Mouse (Mus musculus) gastrocnemius, adult 18-20 months (tissue): ENCODE results near the gene Gls. TPM values are rescaled to one million over a fixed set of nuclear protein-coding genes. Genes with fewer than 3 reads are reported as not detected.
A peak's percentile ranks its signal among the peaks of the same experiment; 100 is the strongest.

ENCODE experiments used
- DNase-seq: peaks from one replicate; pipeline ENCODE4 v3.0.0; 2021; ENCODE audit warnings: low spot score
- total RNA-seq, 2 experiments: library from RNA; stranded (reverse); gene quantifications; 2 replicates each; pipeline ENCODE4 v1.2.3; 2021

Gene Gls
- total RNA-seq, 2 experiments from 2014 or later, result 81.6 to 85.6 TPM

- DNase-seq, result peak; percentile 40
Measured at GRCm38 (mm10) chr1:52158490-52159381, 74.3 kb downstream of the Gls start.

GRCm38 (mm10) chr1:52158040-52158439 is 75.0 kb downstream of the Gls start:
- DNase-seq, result no peak

- DNase-seq, result no peak
Measured at GRCm38 (mm10) chr1:52156351-52156750, 76.7 kb downstream of the Gls start.

- DNase-seq, result peak; percentile 34
Measured at GRCm38 (mm10) chr1:52154890-52155289, 78.1 kb downstream of the Gls start.

DNA sequence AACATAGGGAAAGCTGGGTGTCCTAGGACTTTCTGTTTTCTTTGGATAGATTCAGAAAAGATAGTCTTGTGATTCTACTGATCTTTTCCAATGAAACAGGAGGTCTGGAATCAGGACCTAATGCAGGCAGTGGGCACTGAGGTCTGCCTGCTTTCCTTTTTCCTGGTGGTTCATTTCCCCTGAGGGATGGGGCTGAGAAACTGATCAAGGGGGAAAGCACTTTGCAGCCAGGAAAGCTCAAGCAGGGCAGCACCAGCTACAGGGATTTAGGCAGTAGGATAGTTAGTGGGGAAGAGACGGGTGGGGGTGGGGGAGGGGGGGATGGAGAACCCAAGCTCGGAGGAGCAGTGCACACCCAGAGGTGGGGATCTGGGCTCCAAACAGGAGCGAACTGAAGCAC is 80.1 kb downstream of the Gls start:
- no peak for DNase-seq

DNA sequence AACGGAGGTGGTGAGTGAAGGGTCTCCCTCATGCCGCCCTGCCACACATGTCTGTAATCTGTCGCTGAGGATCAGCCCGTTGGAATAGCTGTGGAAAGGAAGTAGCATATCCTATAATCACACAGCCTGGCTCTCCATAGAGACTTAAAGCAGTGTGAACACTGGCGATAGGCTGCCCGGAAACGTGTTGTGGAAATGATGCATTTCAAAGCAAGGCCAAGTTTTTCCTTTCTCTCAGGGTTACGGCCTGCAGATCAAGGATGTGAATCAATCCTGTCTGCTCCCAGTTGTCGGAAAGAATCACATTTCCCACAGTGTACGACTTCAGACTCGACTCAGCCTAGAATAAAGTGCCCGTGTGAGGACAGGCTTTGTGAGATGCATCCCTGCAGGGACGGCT is 80.7 kb downstream of the Gls start:
- DNase-seq, result no peak

- no peak for DNase-seq
Measured at GRCm38 (mm10) chr1:52151166-52151565, 81.9 kb downstream of the Gls start.

- DNase-seq, result no peak
Measured at GRCm38 (mm10) chr1:52150676-52151075, 82.4 kb downstream of the Gls start.

- DNase-seq, result peak; percentile 66
Measured at GRCm38 (mm10) chr1:52149934-52150346, 83.1 kb downstream of the Gls start.

DNA sequence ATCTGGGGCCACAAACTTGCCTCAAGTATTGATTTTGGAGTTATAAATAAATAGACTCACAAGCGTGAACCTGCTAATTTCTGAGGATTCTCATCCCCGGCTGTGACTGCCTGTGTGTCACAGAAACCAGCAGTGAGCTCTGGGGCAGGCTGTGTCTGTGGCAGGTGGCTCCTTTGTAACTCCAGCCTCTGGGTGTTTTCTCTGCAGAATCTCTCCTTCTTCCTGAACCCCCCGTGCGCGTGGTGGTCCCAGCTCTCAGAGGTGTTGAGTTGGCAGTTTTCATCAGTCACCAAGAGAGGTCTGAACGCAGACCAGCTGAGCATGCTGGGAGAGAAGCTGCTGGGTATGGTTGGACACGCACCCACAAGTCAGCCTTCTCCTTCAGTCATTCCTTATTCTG is 84.3 kb downstream of the Gls start:
- no peak for DNase-seq

DNA sequence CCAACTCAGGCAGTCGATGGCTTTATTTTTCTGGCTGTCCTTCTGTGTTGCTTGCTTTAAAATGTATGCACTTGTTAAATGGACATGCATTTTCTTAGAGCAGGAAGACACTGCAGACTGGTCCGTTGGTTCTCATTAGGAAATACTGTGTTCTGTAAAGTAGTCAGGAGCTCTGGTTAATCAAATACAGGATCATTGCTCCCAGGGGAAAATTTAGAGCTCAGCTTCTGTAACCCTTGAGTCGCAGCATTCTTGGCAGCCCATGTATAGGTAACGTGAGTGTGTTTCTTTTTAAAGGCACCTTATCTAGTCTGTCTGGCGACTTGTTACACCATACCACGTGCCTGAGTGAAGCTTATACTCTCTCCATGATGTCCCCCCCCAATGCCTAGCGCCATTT is 84.9 kb downstream of the Gls start:
- DNase-seq, result no peak

DNA sequence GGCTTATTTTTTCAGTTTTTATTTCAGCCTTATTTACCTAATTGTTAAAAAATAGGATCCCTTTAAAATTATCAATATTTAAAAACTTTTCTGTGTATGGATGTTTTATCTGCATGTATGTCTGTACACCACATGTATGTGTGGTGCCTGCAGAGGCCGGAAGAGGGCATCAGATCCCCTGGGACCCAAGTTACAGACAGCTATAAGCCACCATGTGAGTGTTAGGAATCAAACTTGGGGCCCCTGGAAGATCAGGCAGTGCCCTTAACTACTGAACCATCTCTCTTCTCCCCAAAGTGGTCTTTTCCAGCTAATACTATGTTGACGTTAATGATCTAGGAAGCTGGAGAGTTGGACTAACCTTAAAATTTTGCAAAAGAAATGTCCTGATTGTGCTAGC is 85.6 kb downstream of the Gls start:
- no peak for DNase-seq

- peak; percentile 52 for DNase-seq
Measured at GRCm38 (mm10) chr1:52146214-52146970, 86.6 kb downstream of the Gls start.

GRCm38 (mm10) chr1:52144907-52145306 is 88.1 kb downstream of the Gls start:
- no peak for DNase-seq

- no peak for DNase-seq
Measured at GRCm38 (mm10) chr1:52143596-52144156, 89.4 kb downstream of the Gls start.

DNA sequence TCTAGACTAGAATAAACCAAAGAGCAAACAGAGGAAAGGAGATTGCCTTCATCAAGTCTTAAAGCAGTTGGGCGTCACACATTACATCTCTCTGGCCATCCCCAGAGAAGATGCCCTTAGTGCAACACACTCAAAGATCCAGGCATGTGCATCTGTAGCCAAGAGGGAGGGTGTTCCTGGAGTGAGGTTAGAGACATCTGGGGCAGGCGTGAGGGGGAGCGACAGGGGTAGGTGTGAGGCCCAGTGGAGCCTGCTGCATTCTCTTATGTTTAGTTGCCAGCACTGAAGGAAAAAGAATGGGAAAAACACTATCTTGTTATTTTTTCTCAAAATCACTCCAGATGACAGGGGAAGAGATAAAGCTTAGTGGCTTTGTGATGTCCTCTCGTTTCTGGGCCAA is 89.8 kb downstream of the Gls start:
- DNase-seq, result no peak

GRCm38 (mm10) chr1:52142117-52142516 is 90.9 kb downstream of the Gls start:
- DNase-seq, result no peak

DNA sequence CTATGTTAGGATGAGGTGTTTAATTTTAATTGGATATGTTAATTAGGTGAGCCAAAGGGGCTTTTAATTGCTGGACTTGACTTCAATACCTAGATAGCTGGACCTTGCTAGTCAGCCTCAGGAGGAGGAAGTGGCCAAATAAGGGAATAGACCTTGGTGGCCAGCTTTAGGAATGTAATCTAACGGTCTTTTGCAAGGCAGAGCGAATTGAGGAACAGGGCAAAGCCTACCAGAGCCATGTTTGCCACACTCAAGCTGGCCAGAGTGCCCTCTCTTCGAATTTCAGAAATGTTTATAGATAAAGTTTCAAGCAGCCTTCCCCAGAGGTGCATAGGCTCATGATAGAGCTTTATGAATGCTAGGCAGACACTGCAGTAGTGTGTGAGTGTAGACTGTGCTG is 91.5 kb downstream of the Gls start:
- DNase-seq, result no peak

DNA sequence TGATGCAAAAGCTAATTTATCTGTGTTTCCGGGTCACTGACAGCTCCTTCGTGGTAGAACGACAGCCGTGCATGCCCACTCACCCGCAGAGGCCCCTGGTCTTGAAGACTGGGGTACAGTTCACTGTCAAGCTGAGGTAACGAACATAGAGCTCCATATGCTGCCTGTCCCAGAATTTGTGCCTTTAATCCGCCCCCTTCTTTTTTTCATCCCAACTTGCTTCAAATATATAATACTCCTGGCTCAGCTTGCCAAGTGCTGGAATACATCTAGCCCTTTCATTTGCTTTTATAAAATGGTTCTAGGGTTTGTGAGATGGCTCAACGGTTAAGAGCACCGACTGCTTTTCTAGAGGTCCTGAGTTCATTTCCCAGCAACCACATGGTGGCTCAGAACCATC is 92.5 kb downstream of the Gls start:
- no peak for DNase-seq

GRCm38 (mm10) chr1:52137292-52137691 is 95.7 kb downstream of the Gls start:
- DNase-seq, result no peak

DNA sequence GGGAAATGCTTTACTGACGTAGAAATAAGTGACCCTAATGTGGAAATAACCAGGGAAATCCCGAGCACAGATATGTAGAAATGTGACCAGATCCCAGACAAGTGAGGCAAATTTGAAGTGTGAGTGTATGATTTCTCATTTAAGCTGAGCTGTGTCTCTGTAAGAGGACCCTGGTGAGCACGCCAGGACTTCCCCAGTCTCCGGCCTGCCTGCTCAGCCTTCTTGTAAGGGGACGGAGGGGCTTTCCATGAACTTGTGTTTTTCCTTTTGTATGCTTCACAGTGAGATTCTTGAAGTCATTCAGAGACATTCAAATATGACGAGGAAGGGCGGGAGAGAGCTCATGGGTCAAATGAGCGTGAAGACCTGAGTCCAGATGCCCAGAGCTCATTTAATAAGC is 99.8 kb downstream of the Gls start:
- no peak for DNase-seq

GRCm38 (mm10) chr1:52131787-52132377 is 101.2 kb downstream of the Gls start:
- no peak for DNase-seq
